Mouse (Mus musculus) forebrain, embryonic 10.5 days (tissue): Measurements from ENCODE around the gene Vars. TPM values are rescaled to one million over a fixed set of nuclear protein-coding genes. Genes with fewer than 3 reads are reported as not detected.
"Not testable (repeated sequence)": the region's sequence is repeated elsewhere in the genome, so short reads cannot be mapped to it uniquely, and the experiment has no call there.

Experiments
- DNase-seq: peaks from one replicate; pipeline ENCODE4 v3.0.0-alpha.2; 2017; ENCODE audit warnings: low spot score; ENCODE audit errors: extremely low spot score
- H3K27ac ChIP-seq: fragments of 300-500 bp; sonication (generic); 2 replicates; pipeline ENCODE4 v1.5.1; 2016; ENCODE audit warnings: mild to moderate bottlenecking
- H3K27me3 ChIP-seq: fragments of 300-500 bp; sonication (generic); 2 replicates; pipeline ENCODE4 v1.6.1; 2016; ENCODE audit warnings: mild to moderate bottlenecking; ENCODE audit not compliant: poor library complexity, severe bottlenecking
- H3K36me3 ChIP-seq: fragments of 300-500 bp; sonication (generic); replicated peaks from 2 replicates; pipeline ENCODE4 v1.6.1; 2016; ENCODE audit warnings: mild to moderate bottlenecking, moderate library complexity
- H3K4me1 ChIP-seq: fragments of 300-500 bp; sonication (generic); 2 replicates; pipeline ENCODE4 v1.6.1; 2016
- H3K4me3 ChIP-seq: fragments of 300-500 bp; sonication (generic); 2 replicates; pipeline ENCODE4 v1.5.1; 2016; ENCODE audit warnings: mild to moderate bottlenecking, moderate library complexity
- H3K9me3 ChIP-seq: fragments of 300-500 bp; sonication (generic); 2 replicates; pipeline ENCODE4 v1.6.1; 2016; ENCODE audit warnings: mild to moderate bottlenecking, moderate library complexity
- WGBS: fragments of 180-500 bp; shearing (Covaris S2); methylation state at CpG from one replicate; pipeline ENCODE4 v1.1.7; 2016; 5-methylcytosine and 5-hydroxymethylcytosine counted together
- polyA plus RNA-seq: library from polyadenylated mRNA; unstranded; fragments of >200 nt; fragmentation: Nextera tagmentation; extraction: Ambion mirVana; gene quantifications from 2 replicates; pipeline ENCODE4 v1.2.1, GENCODE M21; 2016

Vars gene
- polyA plus RNA-seq, 1 experiment from 2014 or later = 229 TPM

DNA sequence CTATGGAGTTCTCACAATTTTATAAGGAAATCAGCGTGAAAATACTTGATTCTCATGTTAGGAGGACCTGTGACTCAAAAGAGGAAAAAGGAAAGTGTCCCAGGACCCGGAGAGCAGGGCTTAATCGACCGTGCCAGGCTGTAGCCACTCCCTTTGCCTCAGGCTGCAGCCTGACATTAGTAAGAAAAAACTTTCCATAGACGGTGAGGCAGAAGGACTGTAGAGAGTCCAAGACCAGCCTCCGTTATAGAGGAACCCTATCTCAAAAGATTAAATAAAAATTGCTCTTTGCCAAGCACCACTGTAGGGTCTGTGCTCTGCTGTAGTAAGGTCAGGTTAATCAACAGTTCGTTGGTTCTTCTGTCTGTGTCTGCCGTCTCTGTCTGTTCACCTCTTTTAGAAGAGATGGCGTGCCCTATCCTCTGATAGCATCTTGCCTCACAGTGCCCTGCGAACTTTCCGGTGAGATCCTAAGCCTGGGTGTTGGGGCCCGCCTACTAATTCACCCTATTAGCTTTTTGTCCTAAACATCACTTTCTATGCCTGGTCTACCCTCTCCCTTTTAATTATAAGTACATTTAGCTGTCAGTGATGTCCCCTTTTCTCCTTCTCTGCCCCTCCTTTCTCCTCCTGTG lies 40.8 kb upstream of the Vars start:
- Histone ChIP-seq H3K4me3 (peak overlapping the region; percentile 62), H3K27me3 (peaks cover 67% of the 10 kb centered on the region), H3K36me3 (no peaks in the 10 kb centered on the region), H3K9me3 (no peaks in the 10 kb centered on the region), H3K4me1 (peaks cover 20% of the 10 kb centered on the region), H3K27ac (peak overlapping the region; percentile 92)
- WGBS = 12% methylated on average over 12 of the region's 12 CpGs
- DNase-seq = peak; percentile 40

DNA sequence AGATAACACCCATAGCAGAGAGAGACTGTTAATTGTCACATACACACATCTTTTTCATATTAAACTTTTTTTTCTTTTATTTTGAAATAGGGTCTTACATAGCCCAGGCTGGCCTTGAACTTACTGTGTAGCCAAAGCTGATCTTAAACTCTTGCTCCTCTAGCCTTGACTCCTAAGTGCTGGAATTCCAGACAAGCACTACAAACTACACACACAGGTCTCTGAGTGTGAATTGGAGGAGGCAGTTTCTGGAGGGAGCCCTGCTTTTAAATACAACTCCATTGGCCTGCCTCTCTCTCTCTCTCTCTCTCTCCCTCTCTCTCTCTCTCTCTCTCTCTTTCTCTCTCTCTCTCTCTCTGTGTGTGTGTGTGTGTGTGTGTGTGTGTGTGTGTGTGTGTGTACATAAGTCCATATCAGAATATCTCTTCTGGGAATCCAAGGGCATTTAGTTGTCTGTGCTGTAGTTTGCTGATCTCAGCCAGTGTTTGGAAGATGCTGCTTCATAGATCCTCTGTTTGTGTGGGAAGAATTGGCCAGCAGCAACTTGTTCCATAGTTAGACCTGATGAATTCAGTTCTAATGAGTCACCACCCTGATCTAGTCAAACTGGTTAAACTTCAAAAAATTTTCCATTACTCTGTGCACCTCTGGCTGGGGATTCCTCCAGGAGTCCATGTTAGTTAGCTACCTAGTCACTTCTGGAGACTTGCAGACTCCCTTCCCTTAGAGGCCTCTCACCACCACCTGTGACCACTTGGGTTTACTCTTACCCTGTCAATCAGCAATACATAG lies 39.9 kb upstream of the Vars start:
- DNase-seq = no peak
- Histone ChIP-seq H3K36me3 (no peaks in the 10 kb centered on the region), H3K4me1 (peaks cover 21% of the 10 kb centered on the region), H3K4me3 (no peak overlapping the region), H3K27ac (no peak overlapping the region), H3K9me3 (no peaks in the 10 kb centered on the region), H3K27me3 (peaks cover 66% of the 10 kb centered on the region)

DNA sequence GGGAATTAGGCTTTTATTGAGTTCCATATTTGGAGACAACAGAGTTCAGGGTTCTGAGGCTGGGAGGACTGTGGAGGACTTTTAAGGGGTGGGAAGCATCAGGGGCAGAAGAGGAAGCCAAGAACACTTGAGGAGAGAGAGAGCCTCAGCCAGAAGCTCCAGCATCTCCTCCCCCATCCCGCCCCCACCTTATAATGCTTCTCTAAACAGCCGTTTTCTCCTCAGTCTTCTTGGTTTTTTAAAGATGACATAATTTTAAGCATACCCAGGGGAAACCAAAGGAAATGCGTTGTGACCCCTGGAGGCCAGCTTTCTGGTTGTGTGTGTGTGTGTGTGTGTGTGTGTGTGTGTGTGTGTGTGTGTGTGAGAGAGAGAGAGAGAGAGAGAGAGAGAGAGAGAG lies 38.7 kb upstream of the Vars start:
- Histone ChIP-seq H3K27ac (no peak overlapping the region), H3K4me3 (no peak overlapping the region), H3K9me3 (no peaks in the 10 kb centered on the region), H3K4me1 (peaks cover 21% of the 10 kb centered on the region), H3K27me3 (peaks cover 67% of the 10 kb centered on the region), H3K36me3 (no peaks in the 10 kb centered on the region)
- no peak for DNase-seq
- WGBS = 48% methylated on average over 3 of the region's 3 CpGs

DNA sequence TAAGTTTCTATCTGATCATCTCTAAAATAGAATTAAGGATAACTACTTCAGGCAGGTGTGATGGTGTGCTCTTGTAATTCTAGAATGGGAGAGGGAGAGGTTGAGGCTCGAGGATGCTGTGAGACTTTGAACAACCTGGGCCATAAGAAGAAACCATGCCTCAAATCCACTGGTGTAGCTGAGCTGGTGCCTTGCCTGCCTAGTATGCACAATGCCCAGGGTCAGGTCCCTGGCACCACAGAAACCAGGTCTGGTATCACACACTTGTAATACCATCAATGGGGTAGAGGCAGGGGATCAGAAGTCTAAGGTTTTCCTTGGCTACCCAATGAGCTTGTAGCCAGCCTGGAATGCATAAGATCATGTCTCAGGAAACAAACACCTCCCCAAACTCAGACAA lies 37.9 kb upstream of the Vars start:
- Histone ChIP-seq H3K27ac (no peak overlapping the region), H3K27me3 (peaks cover 68% of the 10 kb centered on the region), H3K36me3 (no peaks in the 10 kb centered on the region), H3K9me3 (no peaks in the 10 kb centered on the region), H3K4me1 (peaks cover 21% of the 10 kb centered on the region), H3K4me3 (no peak overlapping the region)
- WGBS = 68% methylated on average over 1 of the region's 1 CpGs
- no peak for DNase-seq

DNA sequence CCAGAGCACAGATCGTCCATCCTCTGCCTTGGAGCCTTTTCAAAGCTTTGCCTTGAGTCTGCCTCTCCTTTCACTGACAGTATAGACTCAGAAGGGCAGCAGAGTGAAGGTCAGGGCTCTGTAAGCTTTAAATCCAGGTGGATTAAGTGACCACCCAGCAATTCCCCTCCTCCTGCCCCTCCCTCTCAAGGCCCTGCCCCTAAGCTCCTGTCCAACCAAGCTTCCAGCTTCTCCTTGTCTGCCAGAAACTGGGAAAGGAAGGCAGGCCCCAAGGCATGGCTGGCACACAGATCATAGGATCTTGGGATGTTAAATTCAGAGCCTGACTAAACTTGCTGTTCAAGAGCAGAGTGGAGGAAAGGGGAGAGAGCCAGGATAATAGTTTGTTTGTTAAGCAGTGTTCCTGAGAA lies 36.1 kb upstream of the Vars start:
- no peak for DNase-seq
- peaks cover 84% of the 10 kb centered on the region for H3K27me3 ChIP-seq
- H3K27ac ChIP-seq = 0 out of 2 replicates have a peak overlapping the region, but pooled peaks have one; percentile 15
- H3K4me1 ChIP-seq = peaks cover 17% of the 10 kb centered on the region
- WGBS = 7% methylated on average over 1 of the region's 1 CpGs
- no peaks in the 10 kb centered on the region for H3K36me3 ChIP-seq
- no peaks in the 10 kb centered on the region for H3K9me3 ChIP-seq
- no peak overlapping the region for H3K4me3 ChIP-seq

DNA sequence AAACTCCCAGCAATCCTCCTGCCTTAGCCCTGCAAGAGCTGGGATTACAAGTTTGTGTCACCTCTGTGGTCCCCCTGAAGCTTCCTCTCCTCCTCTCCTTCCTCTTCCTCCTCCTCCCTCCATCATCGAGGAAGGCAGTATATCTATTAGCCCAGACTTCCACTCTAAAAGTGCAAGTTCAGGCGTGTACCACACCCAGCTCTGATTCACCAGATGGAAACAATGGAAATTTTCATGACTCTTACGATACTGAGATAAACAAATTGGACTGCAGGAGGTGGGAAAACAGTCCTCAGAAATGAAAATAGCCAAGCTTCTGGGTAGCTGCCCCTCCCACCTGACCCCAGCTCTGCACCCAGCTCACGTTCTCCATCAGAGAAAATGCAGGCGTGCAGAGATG lies 35.2 kb upstream of the Vars start:
- H3K27ac ChIP-seq = no peak overlapping the region
- H3K36me3 ChIP-seq = no peaks in the 10 kb centered on the region
- peaks cover 8% of the 10 kb centered on the region for H3K4me1 ChIP-seq
- 83% methylated on average over 5 of the region's 5 CpGs for WGBS
- H3K27me3 ChIP-seq = peaks cover 87% of the 10 kb centered on the region
- no peak overlapping the region for H3K4me3 ChIP-seq
- no peaks in the 10 kb centered on the region for H3K9me3 ChIP-seq
- no peak for DNase-seq

DNA sequence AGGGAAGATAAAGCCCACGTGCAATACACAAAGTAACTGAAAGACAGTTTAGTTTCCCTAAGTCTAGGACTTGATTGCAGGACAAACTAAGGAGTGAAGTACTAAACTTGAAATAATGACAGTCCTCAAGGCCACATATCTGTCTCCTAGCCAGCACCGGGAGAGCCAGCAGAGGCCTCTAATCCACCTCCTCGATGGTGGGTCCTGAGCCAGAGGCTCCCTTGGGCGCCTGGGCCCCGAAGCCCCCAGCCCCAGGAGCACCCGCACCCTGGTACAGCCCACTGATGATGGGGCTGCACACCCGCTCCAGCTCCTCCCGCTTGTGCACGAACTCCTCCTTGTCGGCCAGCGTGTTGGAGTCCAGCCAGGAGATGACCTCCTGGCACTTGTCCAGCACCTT lies 31.0 kb upstream of the Vars start, which contains the start of gene Gm20481:
TSS of gene Gm20481 (plus strand) at position 91 of the 400 bp plus-strand sequence.
- Histone ChIP-seq H3K4me1 (peaks cover 12% of the 10 kb centered on the region), H3K27me3 (peaks cover 73% of the 10 kb centered on the region)
- 75% methylated on average over 8 of the region's 11 CpGs for WGBS
- not testable (repeated sequence) for H3K4me3 ChIP-seq, H3K27ac ChIP-seq, H3K9me3 ChIP-seq, H3K36me3 ChIP-seq, DNase-seq

DNA sequence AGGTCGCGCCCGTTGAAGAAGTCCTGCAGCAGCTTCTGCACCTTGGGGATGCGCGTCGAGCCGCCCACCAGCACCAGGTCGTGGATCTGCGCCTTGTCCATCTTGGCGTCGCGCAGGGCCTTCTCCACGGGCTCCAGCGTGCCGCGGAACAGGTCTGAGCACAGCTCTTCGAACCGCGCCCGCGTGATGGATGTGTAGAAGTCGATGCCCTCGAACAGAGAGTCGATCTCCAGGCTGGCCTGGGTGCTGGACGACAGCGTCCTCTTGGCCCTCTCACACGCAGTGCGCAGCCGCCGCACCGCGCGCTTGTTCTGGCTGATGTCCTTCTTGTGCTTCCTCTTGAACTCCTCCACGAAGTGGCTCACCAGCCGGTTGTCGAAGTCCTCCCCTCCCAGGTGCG lies 29.9 kb upstream of the Vars start:
- H3K27me3 ChIP-seq = peaks cover 64% of the 10 kb centered on the region
- H3K4me3 ChIP-seq, H3K27ac ChIP-seq, H3K9me3 ChIP-seq, H3K4me1 ChIP-seq, DNase-seq, H3K36me3 ChIP-seq: not testable (repeated sequence)
- 43% methylated on average over 26 of the region's 37 CpGs for WGBS

DNA sequence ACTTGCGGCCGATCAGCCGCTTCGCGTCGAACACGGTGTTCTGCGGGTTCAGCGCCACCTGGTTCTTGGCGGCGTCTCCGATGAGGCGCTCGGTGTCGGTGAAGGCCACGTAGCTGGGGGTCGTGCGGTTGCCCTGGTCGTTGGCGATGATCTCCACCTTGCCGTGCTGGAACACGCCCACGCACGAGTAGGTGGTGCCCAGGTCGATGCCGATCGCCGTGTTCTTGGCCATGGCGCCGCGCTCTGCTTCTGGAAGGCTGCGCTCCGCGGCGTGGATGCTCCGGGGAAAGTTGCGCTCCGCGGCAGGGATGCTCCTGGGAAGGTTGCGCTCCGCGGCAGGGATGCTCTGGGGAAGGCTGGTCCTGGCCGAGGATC lies 29.1 kb upstream of the Vars start:
- Histone ChIP-seq H3K4me3 (peak overlapping the region; percentile 57), H3K27me3 (peaks cover 56% of the 10 kb centered on the region)
- 2% methylated on average over 31 of the region's 43 CpGs for whole genome bisulfite sequencing
- not testable (repeated sequence) for H3K4me1 ChIP-seq, H3K27ac ChIP-seq, H3K36me3 ChIP-seq, DNase-seq, H3K9me3 ChIP-seq

DNA sequence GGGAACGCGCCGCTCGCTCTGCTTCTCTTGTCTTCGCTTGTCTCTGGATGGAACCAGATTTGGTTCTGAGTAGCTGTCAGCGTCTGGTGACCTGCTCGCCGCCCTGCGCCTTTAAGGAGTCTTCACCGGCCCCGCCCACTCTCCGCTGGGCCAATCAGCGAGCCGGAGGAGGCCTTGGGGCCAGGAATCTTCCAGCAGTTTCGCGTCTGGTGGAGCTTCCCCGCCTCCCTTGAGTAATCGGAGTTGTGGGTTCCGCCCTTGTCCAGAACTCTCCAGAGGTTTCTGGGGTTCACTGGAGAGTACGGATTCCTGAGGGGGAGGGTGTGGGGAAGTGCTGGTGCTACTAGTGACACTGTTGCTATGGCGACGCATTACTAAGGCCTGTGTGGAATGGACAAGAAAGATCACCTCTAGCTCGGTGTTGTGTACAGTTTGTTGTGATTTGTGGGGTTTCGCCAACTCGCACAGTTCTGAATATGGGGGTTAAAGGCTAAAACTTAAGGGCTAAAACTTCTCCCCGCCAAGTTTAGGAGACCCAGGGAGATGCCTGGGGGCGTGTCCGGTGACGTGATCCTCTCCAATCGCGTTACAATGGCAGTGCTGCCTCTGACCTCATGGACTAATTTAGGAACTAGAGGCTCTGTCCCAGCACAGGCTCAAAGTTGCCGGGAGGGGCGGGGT lies 28.6 kb upstream of the Vars start, which contains the start of the genes Hspa1a and Hspa1l:
TSS of gene Hspa1a (minus strand) at position 88 of the 681 bp plus-strand sequence.
TSS of gene Hspa1l (plus strand) at position 635 of the 681 bp plus-strand sequence.
- peak; percentile 77 for DNase-seq
- under 1% methylated on average over 33 of the region's 33 CpGs for WGBS
- H3K9me3 ChIP-seq, H3K4me1 ChIP-seq, H3K36me3 ChIP-seq: not testable (repeated sequence)
- Histone ChIP-seq H3K27ac (peak within 1 kb of the TSS; percentile 78), H3K27me3 (peaks cover 51% of the 10 kb centered on the region), H3K4me3 (peak within 1 kb of the TSS; percentile 57)

DNA sequence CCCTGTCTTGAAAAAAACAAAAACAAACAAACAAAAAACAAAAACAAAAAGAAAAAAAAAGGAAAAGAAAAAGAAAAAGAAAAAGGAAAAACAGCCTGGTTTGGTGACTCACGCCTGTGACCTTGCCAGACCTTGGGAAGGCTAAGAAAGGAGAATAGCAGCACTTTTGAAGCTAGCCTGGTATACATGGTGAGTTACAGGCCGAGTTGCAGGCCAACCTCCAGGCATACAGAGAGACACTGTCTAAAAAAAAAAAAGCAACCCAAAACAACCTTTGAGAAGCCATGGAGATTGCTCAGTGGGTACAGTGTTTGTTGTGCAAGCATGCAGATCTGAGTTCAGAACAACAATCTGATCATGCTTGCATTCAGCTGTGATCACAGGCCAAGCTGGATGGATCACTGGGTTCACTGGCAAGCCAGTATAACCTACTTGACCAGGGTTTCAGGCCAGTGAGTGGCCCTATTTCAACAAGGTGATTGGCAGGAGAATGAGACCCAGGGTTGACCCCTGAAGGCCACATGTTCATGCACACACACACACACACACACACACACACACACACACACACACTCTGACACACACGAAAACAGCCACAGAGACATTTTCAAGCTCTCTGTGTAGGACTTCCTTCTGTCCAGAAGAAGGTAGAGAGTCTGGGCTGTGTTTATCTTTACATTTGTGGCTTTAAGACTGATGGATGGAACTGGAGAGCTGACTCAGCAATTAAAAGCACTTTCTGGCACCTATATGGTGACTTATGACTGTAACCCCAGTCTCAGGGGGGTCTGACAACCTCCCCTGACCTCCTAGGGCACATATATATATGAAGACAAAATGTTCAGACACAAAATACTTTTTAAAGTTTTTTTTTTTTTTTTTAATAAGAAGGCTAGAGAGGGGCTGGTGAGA lies 24.9 kb upstream of the Vars start:
- 89% methylated on average over 3 of the region's 3 CpGs for WGBS
- peaks cover 18% of the 10 kb centered on the region for H3K27me3 ChIP-seq
- H3K27ac ChIP-seq = no peak overlapping the region
- H3K9me3 ChIP-seq = no peaks in the 10 kb centered on the region
- DNase-seq = no peak
- no peak overlapping the region for H3K4me3 ChIP-seq
- H3K4me1 ChIP-seq = peaks cover 17% of the 10 kb centered on the region
- peaks cover 11% of the 10 kb centered on the region for H3K36me3 ChIP-seq

DNA sequence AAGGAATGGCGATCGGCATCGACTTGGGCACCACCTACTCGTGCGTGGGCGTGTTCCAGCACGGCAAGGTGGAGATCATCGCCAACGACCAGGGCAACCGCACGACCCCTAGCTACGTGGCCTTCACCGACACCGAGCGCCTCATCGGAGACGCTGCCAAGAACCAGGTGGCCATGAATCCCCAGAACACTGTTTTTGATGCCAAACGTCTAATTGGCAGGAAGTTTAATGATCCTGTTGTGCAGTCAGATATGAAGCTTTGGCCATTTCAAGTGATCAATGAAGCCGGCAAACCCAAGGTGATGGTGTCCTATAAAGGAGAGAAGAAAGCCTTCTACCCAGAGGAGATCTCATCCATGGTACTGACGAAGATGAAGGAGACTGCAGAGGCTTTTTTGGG lies 23.8 kb upstream of the Vars start:
- H3K9me3 ChIP-seq = no peaks in the 10 kb centered on the region
- DNase-seq = no peak
- H3K4me1 ChIP-seq = peaks cover 22% of the 10 kb centered on the region
- H3K4me3 ChIP-seq = no peak overlapping the region
- H3K27ac ChIP-seq = no peak overlapping the region
- H3K27me3 ChIP-seq = peaks cover 18% of the 10 kb centered on the region
- 95% methylated on average over 20 of the region's 20 CpGs for WGBS
- peaks cover 11% of the 10 kb centered on the region for H3K36me3 ChIP-seq
